Mouse (Mus musculus) forebrain, embryonic 13.5 days (tissue): ENCODE measurements at regions not wholly inside any gene's neighbourhood (a gene's known extent, or its start where the extent isn't known, plus 50 kb on each side); places are given as distances from the start of the nearest gene placed in this dataset.

Experiments
- ATAC-seq: fragments of 200-750 bp; cut with Nextera tagmentation; 2 replicates; pipeline ENCODE4 v1.8.0; 2017
- H3K27ac ChIP-seq: fragments of 300-500 bp; sonication (generic); 2 replicates; pipeline ENCODE4 v1.5.1; 2015; ENCODE audit warnings: inconsistent platforms, mild to moderate bottlenecking, moderate library complexity
- H3K27me3 ChIP-seq: fragments of 300-500 bp; sonication (generic); 2 replicates; pipeline ENCODE4 v1.6.1; 2015; ENCODE audit warnings: mild to moderate bottlenecking, inconsistent platforms
- H3K36me3 ChIP-seq: fragments of 300-500 bp; sonication (generic); 2 replicates; pipeline ENCODE4 v1.6.1; 2015; ENCODE audit warnings: mild to moderate bottlenecking, inconsistent platforms; ENCODE audit not compliant: poor library complexity, severe bottlenecking
- H3K4me1 ChIP-seq: fragments of 300-500 bp; sonication (generic); 2 replicates; pipeline ENCODE4 v1.6.1; 2015; ENCODE audit warnings: inconsistent platforms
- H3K4me2 ChIP-seq: fragments of 300-500 bp; sonication (generic); 2 replicates; pipeline ENCODE4 v1.6.1; 2015; ENCODE audit warnings: inconsistent platforms, mild to moderate bottlenecking, moderate library complexity
- H3K4me3 ChIP-seq: fragments of 300-500 bp; sonication (generic); 2 replicates; pipeline ENCODE4 v1.5.1; 2015; ENCODE audit warnings: mild to moderate bottlenecking, inconsistent platforms
- H3K9ac ChIP-seq: fragments of 300-500 bp; sonication (generic); 2 replicates; pipeline ENCODE4 v1.6.1; 2015; ENCODE audit warnings: mild to moderate bottlenecking, inconsistent platforms
- H3K9me3 ChIP-seq: fragments of 300-500 bp; sonication (generic); replicated peaks from 2 replicates; pipeline ENCODE4 v1.6.1; 2016; ENCODE audit warnings: inconsistent platforms
- WGBS: fragments of 180-500 bp; shearing (Covaris S2); methylation state at CpG from one replicate; pipeline ENCODE4 v1.1.7; 2015; 5-methylcytosine and 5-hydroxymethylcytosine counted together

DNA sequence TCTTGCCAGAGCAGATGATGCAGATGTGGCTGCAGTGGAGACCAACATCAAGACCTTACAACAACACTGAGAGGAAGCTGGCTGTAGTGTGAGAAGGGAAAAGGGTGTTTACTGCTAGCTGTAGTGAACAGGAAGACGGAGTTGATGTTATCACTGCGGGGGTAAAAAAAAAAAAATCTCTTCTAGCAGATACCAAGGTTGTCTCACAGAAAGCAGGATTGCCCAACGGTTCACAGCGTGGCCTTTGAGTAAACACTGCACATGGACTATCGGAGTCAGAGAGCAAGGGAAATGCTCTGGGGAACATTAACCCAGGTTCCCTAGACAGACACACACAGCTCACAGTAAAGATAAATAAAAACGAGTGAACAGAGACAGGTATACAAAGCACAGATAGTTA, 192.8 kb downstream of the Ly86 start:
- Histone ChIP-seq H3K36me3 (no peaks in the 10 kb centered on the region), H3K27ac (no peak overlapping the region), H3K4me3 (no peak overlapping the region), H3K9ac (no peak overlapping the region), H3K9me3 (no peaks in the 10 kb centered on the region), H3K4me1 (no peaks in the 10 kb centered on the region), H3K27me3 (no peaks in the 10 kb centered on the region; the same call in 1 of the 2 replicates), H3K4me2 (no peak overlapping the region)
- no peak for ATAC-seq
- WGBS = 85% methylated on average over 6 of the region's 6 CpGs

DNA sequence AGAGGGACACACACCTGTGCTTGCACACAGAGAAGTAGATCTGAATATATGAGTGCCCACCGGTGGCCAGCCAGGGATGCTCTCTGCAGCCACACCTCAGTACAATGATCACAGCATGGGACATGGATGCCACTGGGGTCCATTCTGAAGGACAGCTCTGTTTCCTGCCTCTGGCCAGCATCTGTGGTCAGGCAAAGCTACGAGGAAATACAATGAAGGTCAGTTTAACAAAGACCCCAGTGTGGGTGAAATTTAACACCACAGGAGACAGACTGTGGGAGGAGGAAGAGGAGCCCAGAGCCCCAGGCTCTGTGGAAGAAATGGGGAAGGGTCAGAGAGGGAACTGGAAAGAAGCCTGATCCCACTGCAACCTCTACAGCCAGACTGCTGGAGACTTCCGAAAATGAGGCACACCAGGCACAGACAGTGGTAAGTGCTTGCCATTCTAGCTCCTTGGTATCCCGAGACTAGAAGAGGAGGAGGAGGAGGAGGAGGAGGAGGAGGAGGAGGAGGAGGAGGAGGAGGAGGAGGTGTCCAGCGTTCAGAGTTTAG, 196.0 kb downstream of the Ly86 start:
- no peak overlapping the region for H3K4me3 ChIP-seq
- no peak overlapping the region for H3K4me2 ChIP-seq
- H3K27ac ChIP-seq = no peak overlapping the region
- no peak overlapping the region for H3K9ac ChIP-seq
- no peaks in the 10 kb centered on the region for H3K4me1 ChIP-seq
- 8% methylated on average over 4 of the region's 5 CpGs for whole genome bisulfite sequencing
- no peaks in the 10 kb centered on the region; the same call in 1 of the 2 replicates for H3K27me3 ChIP-seq
- no peaks in the 10 kb centered on the region for H3K36me3 ChIP-seq
- no peaks in the 10 kb centered on the region for H3K9me3 ChIP-seq
- ATAC-seq = no peak

DNA sequence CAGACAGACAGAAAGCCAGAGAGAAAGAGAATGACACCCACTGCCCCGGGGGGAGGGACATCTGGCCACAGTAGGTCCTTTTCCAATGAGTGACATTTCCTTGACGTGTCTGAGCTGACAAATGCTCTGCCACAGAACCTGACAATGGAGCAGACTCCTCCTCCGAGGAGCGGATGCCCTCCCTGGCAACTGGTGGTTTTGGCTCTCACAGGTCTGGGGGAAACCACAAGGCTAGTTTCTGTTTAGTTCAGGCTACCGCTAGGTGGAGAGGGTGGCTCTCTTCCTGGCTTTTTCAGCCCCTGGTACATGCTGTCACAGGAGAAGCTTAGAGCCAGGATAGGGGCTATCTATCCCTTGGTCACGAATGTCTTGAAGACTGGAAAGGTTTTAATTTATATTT, 196.7 kb downstream of the Ly86 start:
- 10% methylated on average over 6 of the region's 6 CpGs for WGBS
- H3K4me3 ChIP-seq = no peak overlapping the region
- no peak overlapping the region for H3K27ac ChIP-seq
- H3K27me3 ChIP-seq = no peaks in the 10 kb centered on the region; the same call in 1 of the 2 replicates
- H3K9me3 ChIP-seq = no peaks in the 10 kb centered on the region
- no peak overlapping the region for H3K9ac ChIP-seq
- H3K36me3 ChIP-seq = no peaks in the 10 kb centered on the region
- no peak for ATAC-seq
- H3K4me2 ChIP-seq = no peak overlapping the region
- H3K4me1 ChIP-seq = no peaks in the 10 kb centered on the region

DNA sequence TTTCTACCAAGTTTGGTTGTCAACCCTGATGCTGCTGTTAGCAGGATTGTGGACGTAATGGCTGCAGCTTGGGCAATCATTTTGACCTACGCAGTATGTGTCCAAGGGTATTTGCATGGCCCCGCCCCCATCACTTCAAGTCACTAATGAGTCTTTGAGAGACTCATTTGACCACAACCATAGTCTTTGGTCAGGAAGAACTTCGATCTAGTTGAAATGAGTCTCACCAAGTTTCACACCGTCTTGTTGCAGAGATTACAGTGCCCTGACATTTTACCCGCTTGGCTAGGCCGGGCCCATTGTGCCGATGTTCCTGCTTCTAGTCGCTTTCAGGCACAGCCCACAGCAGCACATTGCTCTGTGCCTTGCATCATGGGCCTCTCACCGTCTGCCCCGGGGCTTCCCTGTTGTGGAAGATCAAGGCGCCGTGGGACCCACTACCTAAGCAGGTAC, 197.8 kb downstream of the Ly86 start:
- Histone ChIP-seq H3K27ac (no peak overlapping the region), H3K9ac (no peak overlapping the region), H3K9me3 (no peaks in the 10 kb centered on the region), H3K4me3 (no peak overlapping the region), H3K4me2 (no peak overlapping the region), H3K27me3 (no peaks in the 10 kb centered on the region; the same call in 1 of the 2 replicates), H3K4me1 (no peaks in the 10 kb centered on the region), H3K36me3 (no peaks in the 10 kb centered on the region)
- ATAC-seq = no peak
- 91% methylated on average over 13 of the region's 13 CpGs for WGBS

DNA sequence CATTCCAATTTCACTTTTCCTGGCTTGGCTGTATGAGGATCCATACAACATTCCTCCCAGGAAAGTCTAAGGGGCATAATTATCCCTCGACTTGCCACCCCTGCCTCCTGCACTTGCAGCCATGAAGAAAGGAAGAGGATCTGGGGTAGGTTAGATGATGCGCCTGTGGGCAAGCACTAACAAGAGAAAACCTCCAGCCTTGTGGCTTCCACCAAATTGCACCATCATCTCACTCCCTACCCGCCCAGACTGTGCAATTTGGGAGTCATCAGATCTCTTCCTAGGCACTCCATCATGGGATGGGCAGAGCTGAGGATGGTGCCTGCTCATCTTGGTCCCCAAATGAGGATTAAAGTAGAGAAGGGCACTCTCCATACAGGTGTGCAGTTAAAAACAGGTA, 198.8 kb downstream of the Ly86 start:
- Histone ChIP-seq H3K27ac (no peak overlapping the region), H3K9me3 (no peaks in the 10 kb centered on the region), H3K4me1 (no peaks in the 10 kb centered on the region), H3K27me3 (no peaks in the 10 kb centered on the region), H3K4me2 (no peak overlapping the region), H3K36me3 (no peaks in the 10 kb centered on the region), H3K4me3 (no peak overlapping the region), H3K9ac (no peak overlapping the region)
- WGBS = 83% methylated on average over 3 of the region's 3 CpGs
- ATAC-seq = no peak

DNA sequence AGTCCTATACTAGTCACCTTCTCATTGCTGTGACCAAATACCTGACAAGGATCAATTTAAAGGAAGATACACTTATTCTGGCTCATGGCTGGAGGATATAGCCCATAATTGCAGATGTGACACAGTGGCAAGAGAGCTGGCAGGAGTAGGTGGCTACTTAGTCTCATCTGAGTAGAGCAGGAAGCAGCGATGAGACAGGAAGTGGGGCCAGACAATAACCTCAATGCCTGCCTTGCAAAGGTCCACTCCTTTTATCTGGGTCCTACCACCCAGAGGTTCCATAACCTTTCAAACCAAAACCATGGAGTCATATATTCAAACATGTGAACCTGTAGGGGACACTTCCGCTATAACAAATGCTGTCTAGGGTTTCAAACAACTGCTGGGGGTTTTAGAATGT, 199.7 kb downstream of the Ly86 start:
- Histone ChIP-seq H3K27ac (no peak overlapping the region), H3K9me3 (no peaks in the 10 kb centered on the region), H3K36me3 (no peaks in the 10 kb centered on the region), H3K4me1 (no peaks in the 10 kb centered on the region), H3K4me3 (no peak overlapping the region), H3K27me3 (no peaks in the 10 kb centered on the region), H3K9ac (no peak overlapping the region), H3K4me2 (no peak overlapping the region)
- no peak for ATAC-seq
- 96% methylated on average over 2 of the region's 2 CpGs for WGBS

DNA sequence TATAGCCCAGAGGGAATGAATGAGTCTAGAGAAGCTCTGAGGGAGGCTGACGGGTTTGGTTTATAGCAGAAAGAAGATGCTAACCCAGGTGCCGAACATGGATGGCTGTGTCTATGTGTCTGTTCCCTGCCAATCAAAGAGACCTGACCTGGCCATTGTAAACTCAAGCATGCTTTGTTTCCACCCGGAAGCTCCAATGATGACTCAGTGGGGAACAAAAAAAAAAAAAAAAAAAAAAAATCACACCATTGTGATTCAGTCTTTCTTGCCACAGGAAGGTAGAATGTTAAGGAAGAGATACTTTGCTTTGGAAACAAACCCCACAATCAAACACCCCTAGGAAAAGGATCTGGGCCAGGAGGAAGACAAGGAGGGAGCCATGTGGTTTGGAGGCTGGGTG, 201.5 kb downstream of the Ly86 start:
- Histone ChIP-seq H3K27ac (no peak overlapping the region), H3K9me3 (no peaks in the 10 kb centered on the region), H3K4me3 (no peak overlapping the region), H3K27me3 (no peaks in the 10 kb centered on the region), H3K4me1 (no peaks in the 10 kb centered on the region), H3K36me3 (no peaks in the 10 kb centered on the region), H3K9ac (no peak overlapping the region), H3K4me2 (no peak overlapping the region)
- WGBS = 74% methylated on average over 3 of the region's 3 CpGs
- ATAC-seq = no peak

DNA sequence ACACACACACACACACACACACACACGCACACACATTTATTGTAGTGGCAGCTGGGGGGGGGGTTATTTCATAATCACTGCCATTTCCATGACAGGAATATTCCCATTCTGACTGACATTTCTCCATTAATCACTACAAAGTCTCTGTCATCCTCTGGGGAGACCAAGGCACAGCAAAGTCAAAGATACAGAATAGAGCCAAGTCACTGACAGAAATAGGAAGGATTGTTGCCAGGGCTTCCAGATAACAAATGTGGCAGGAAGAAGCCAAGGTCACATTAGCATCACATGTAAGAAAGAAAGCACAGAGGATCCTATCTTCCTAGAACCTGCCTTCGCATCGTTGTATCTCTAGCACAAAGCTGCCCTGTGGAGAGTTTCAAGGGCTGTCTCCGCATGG, 205.6 kb downstream of the Ly86 start:
- Histone ChIP-seq H3K9ac (no peak overlapping the region), H3K36me3 (no peaks in the 10 kb centered on the region), H3K4me2 (no peak overlapping the region), H3K27me3 (no peaks in the 10 kb centered on the region), H3K9me3 (no peaks in the 10 kb centered on the region), H3K4me1 (no peaks in the 10 kb centered on the region), H3K27ac (no peak overlapping the region), H3K4me3 (no peak overlapping the region)
- ATAC-seq = no peak
- 84% methylated on average over 4 of the region's 4 CpGs for WGBS

DNA sequence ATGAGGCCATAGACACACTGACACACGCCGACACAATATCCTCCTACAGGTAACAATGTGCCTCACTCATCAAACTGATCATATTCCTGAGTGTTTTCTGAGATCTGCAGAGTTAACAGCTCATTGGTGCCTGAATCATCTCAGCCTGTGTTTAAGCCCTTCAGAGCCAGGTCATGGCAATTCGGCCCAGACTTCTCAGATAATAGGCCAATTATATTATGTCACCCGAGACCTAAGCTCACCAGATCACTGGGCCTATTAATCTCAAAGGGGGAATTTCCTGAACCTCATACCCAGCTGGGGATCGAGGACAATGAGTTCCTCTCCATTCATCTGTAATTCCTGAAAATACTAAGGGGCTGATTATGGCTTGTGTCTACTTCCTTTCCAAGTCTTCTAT, 208.4 kb downstream of the Ly86 start:
- Histone ChIP-seq H3K27ac (no peak overlapping the region), H3K36me3 (no peaks in the 10 kb centered on the region), H3K27me3 (no peaks in the 10 kb centered on the region), H3K4me1 (no peaks in the 10 kb centered on the region), H3K4me2 (no peak overlapping the region), H3K9me3 (no peaks in the 10 kb centered on the region), H3K9ac (no peak overlapping the region), H3K4me3 (no peak overlapping the region)
- ATAC-seq = no peak
- 45% methylated on average over 5 of the region's 5 CpGs for WGBS

DNA sequence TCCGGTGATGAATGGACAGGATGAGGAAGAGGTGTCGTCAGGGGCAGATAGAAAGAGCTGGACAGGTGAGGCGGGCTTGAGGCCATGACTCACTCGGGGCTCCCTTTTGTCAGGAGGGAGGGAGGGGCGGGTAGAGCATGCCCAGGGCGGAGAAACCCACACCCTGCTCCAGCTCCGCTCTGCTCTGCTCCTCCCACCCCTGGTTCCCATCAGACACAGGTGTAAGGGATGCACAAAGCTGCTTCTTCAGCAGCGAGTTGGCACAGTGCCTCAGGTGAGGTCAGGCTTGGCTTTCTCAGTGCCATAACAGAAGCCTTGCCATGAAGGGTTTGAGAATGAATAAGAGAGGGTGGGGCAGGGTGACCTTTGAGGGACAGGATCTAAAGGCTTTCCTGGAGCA, 212.2 kb downstream of the Ly86 start:
- Histone ChIP-seq H3K9me3 (no peaks in the 10 kb centered on the region), H3K27ac (no peak overlapping the region), H3K4me2 (no peak overlapping the region), H3K4me3 (no peak overlapping the region), H3K27me3 (no peaks in the 10 kb centered on the region), H3K4me1 (peaks cover 4% of the 10 kb centered on the region; the same call in 1 of the 2 replicates), H3K36me3 (no peaks in the 10 kb centered on the region), H3K9ac (no peak overlapping the region)
- 80% methylated on average over 8 of the region's 8 CpGs for WGBS
- ATAC-seq = no peak

DNA sequence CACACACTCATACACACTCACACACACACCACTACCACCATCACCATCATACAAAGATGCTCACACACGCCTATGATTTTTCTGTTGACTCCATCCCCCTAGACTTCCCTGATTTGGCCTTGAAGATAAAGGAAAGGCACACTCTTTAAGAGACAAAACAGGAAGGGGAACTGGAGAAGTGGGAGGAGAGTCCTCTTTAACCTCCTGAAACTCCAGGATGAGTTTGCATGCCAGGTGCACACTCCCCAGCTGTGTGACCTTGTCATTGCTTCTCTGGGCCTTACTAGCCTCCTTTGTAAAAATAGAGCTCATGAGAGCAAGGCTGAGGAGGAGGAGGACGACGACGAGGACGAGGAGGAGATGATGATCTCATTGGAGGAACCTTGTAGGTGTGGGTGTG, 212.8 kb downstream of the Ly86 start:
- Histone ChIP-seq H3K9ac (no peak overlapping the region), H3K4me3 (no peak overlapping the region), H3K9me3 (no peaks in the 10 kb centered on the region), H3K36me3 (no peaks in the 10 kb centered on the region), H3K27ac (no peak overlapping the region), H3K4me1 (peaks cover 9% of the 10 kb centered on the region; the same call in 1 of the 2 replicates), H3K27me3 (no peaks in the 10 kb centered on the region), H3K4me2 (no peak overlapping the region)
- no peak for ATAC-seq
- 80% methylated on average over 5 of the region's 5 CpGs for WGBS

DNA sequence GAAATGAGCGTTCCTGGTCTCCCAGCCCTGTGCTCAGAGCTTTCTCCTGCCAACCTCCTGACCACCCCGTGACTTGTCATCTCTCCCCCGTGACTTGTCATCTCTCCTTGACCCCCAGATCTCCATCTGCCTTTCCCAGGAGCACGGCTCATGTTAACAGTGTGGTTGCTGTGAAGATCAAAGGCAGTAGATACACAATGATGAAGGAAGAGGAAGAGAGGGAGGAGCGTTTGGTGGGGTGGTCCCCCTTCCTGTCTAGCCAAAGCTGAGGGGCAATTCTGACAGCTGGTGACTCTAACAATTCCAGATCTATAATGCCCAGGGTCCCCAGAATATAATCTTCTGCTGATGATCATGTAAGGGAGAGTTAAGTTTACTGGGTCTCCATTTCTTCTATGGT, 214.0 kb downstream of the Ly86 start:
- Histone ChIP-seq H3K27ac (no peak overlapping the region), H3K4me2 (no peak overlapping the region), H3K4me3 (no peak overlapping the region), H3K4me1 (peaks cover 9% of the 10 kb centered on the region; the same call in 1 of the 2 replicates), H3K9ac (no peak overlapping the region), H3K9me3 (no peaks in the 10 kb centered on the region), H3K27me3 (no peaks in the 10 kb centered on the region), H3K36me3 (no peaks in the 10 kb centered on the region)
- no peak for ATAC-seq
- WGBS = 81% methylated on average over 5 of the region's 5 CpGs

DNA sequence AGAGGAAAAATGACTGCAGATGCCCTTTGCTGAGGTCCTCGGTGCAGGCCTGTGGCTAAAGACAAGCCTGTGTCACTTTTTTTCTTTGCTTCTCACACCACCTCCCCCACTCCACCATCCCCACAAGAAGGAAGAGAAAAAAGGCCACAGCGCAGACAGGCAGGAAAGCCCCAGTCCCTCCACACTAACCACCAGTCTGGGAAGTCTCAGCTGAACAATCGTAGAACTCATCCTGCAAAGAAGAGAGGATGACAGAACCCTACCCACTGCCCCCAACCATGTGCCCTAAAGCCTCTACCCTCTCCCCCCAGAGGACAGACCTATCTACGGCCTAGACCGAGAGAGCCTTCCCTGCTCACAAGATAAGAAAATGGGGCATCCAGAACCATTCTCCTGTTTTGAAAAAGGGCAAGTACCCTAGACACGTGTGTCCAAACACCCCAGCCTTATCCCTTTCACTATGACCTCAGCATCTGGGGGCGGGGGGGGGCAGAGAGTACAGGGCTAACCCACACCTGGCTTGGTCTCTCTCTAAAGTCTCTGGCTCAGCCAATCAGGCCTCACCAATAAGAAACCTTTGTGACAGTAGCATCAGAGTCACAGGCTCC, 214.8 kb downstream of the Ly86 start:
- Histone ChIP-seq H3K27ac (no peak overlapping the region), H3K4me1 (peaks cover 9% of the 10 kb centered on the region; the same call in 1 of the 2 replicates), H3K9ac (no peak overlapping the region), H3K9me3 (no peaks in the 10 kb centered on the region), H3K4me2 (no peak overlapping the region), H3K36me3 (no peaks in the 10 kb centered on the region), H3K27me3 (no peaks in the 10 kb centered on the region), H3K4me3 (no peak overlapping the region)
- no peak for ATAC-seq
- 70% methylated on average over 7 of the region's 7 CpGs for WGBS
